Mouse (Mus musculus) kidney, adult 2 months (tissue): ENCODE measurements at regions not wholly inside any gene's neighbourhood (a gene's known extent, or its start where the extent isn't known, plus 50 kb on each side); places are given as distances from the start of the nearest gene placed in this dataset.

Experiments
- DNase-seq: peaks from one replicate; pipeline ENCODE4 v3.0.0; 2021
- H3K27ac ChIP-seq: fragments of 200-500 bp; 2 replicates; pipeline ENCODE4 v1.5.1; 2012; ENCODE audit warnings: low read depth, low read length, control low read depth, inconsistent platforms; ENCODE audit not compliant: insufficient read depth
- H3K27me3 ChIP-seq: fragments of 200-500 bp; replicated peaks from 2 replicates; pipeline ENCODE4 v1.6.1; 2012; ENCODE audit warnings: mild to moderate bottlenecking, moderate library complexity, low read length, inconsistent platforms; ENCODE audit not compliant: control insufficient read depth, insufficient read depth
- H3K36me3 ChIP-seq: fragments of 200-500 bp; 2 replicates; pipeline ENCODE4 v1.6.1; 2012; ENCODE audit warnings: mild to moderate bottlenecking, moderate library complexity, low read length, inconsistent platforms; ENCODE audit not compliant: control insufficient read depth, insufficient read depth
- H3K4me1 ChIP-seq: fragments of 200-500 bp; 2 replicates; pipeline ENCODE4 v1.6.1; 2011; ENCODE audit warnings: low read length; ENCODE audit not compliant: control insufficient read depth, insufficient read depth
- H3K4me3 ChIP-seq: fragments of 200-500 bp; 2 replicates; pipeline ENCODE4 v1.5.1; 2011; ENCODE audit warnings: mild to moderate bottlenecking, low read depth, low read length, control low read depth; ENCODE audit not compliant: insufficient read depth
- CTCF ChIP-seq: fragments of 200-500 bp; conservative IDR thresholded peaks from 2 replicates; pipeline ENCODE4 v1.5.1; 2011; ENCODE audit warnings: low read depth, mild to moderate bottlenecking, control low read depth, low read length, moderate library complexity, mixed read lengths; ENCODE audit not compliant: insufficient read depth, insufficient read length
- POLR2A ChIP-seq: fragments of 200-500 bp; IDR thresholded peaks from one replicate; pipeline ENCODE4 v1.6.1; 2011; ENCODE audit warnings: low read depth, low read length, control low read depth
- WGBS: fragments of 180-500 bp; shearing (Covaris S2); methylation state at CpG from one replicate; pipeline ENCODE4 v1.1.7; 2018; 5-methylcytosine and 5-hydroxymethylcytosine counted together

GRCm38 (mm10) chr14:36658678-36659263 is 309.8 kb downstream of the Ccser2 start:
- Histone ChIP-seq H3K4me1 (no peaks in the 10 kb centered on the region), H3K36me3 (no peaks in the 10 kb centered on the region), H3K27me3 (no peaks in the 10 kb centered on the region), H3K27ac (no peak overlapping the region), H3K4me3 (no peak overlapping the region)
- TF ChIP-seq CTCF (no peak), POLR2A (no peak)
- WGBS: 93% methylated on average over 1 of the region's 1 CpGs
- no peak for DNase-seq

DNA sequence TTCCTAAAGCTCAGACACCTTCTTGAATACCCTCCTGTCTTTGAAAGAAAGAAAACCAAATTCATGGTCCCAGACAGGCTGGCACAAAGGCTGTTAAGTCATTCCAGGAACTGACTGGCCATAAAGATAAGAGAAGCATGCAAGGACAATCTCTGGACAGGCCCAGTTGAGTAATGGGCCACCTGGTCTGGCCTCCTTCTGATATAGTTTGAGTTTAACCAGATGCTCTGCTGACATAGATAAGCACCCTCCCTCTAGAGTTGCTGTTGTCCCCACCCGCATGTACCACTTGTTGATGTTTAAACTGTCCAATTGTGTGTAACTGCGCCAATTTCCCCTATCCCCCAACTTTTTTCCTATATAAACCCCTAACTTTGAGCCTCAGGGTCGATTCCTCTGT is 310.4 kb downstream of the Ccser2 start:
- H3K27me3 ChIP-seq: no peaks in the 10 kb centered on the region
- H3K4me1 ChIP-seq: no peaks in the 10 kb centered on the region
- DNase-seq: no peak
- no peak overlapping the region for H3K4me3 ChIP-seq
- WGBS: 66% methylated on average over 3 of the region's 3 CpGs
- no peak for TF ChIP-seq POLR2A
- TF ChIP-seq CTCF: no peak
- no peaks in the 10 kb centered on the region for H3K36me3 ChIP-seq
- H3K27ac ChIP-seq: no peak overlapping the region

- no peaks in the 10 kb centered on the region for H3K27me3 ChIP-seq
- H3K27ac ChIP-seq: no peak overlapping the region
- no peak for DNase-seq
- H3K4me1 ChIP-seq: no peaks in the 10 kb centered on the region
- 43% methylated on average over 6 of the region's 6 CpGs for WGBS
- H3K4me3 ChIP-seq: no peak overlapping the region
- H3K36me3 ChIP-seq: no peaks in the 10 kb centered on the region
- TF ChIP-seq CTCF (no peak), POLR2A (no peak)
These were observed 315.5 kb downstream of the Ccser2 start for GRCm38 (mm10) chr14:36652982-36653557.

DNA sequence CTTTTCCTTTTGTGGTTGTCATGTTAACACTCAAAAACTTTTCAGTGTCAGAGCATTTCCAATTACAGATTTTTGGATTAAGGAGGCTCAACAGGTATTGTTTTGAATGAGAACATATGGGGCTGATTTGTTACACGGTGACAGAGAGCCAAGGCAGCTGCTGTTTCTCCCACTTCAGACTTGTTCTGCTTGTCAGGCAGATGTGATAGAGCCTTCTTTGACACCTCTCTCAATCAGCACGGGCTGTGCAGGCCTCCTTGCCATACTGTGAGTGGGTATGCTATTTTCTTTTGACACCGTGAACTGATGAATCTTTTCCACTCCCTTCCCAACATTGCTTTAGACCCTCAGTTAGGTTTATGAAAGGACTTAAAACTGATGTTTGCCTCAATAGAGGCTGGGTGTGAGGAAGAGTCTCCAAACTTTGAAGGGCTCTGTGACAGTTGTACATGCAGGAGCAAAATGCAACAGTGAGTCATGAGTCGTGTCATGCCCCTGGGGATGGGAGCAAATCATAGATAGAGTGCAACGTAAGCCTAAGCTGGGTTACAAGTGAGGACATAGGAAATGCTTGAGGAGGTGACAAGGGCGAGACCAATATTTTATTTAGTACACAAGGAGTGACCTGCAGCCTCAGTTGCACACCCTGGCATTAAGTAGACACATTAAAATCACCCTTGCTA is 317.4 kb downstream of the Ccser2 start:
- no peaks in the 10 kb centered on the region for H3K36me3 ChIP-seq
- H3K4me1 ChIP-seq: no peaks in the 10 kb centered on the region
- DNase-seq: no peak
- no peak overlapping the region for H3K27ac ChIP-seq
- H3K4me3 ChIP-seq: no peak overlapping the region
- TF ChIP-seq POLR2A (no peak), CTCF (no peak)
- H3K27me3 ChIP-seq: no peaks in the 10 kb centered on the region
- 55% methylated on average over 6 of the region's 6 CpGs for WGBS

GRCm38 (mm10) chr14:36646649-36647048 is 321.9 kb downstream of the Ccser2 start:
- DNase-seq: no peak
- H3K36me3 ChIP-seq: no peaks in the 10 kb centered on the region
- WGBS: 76% methylated on average over 3 of the region's 3 CpGs
- no peak overlapping the region for H3K27ac ChIP-seq
- no peaks in the 10 kb centered on the region for H3K4me1 ChIP-seq
- H3K27me3 ChIP-seq: no peaks in the 10 kb centered on the region
- H3K4me3 ChIP-seq: no peak overlapping the region
- TF ChIP-seq POLR2A: no peak
- no peak for TF ChIP-seq CTCF

DNA sequence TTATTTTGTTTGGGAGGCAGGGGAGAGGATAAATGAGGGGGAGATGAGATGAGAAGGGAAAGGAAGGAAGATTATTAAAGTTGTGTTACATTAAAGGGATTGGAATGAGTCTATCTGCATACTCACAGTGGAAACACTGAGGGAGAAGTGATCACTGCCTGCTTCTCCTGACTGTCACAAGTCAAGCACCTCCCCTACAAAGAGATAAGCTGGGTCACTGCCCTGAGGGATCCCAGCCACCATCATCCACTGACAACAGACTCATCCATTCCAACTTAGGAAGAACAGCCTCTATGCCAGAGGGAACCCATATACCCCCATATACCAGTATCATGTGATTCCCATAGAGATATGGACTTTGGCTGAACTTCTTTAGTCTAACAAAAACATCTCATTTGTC is 322.3 kb downstream of the Ccser2 start:
- DNase-seq: no peak
- Histone ChIP-seq H3K27ac (no peak overlapping the region), H3K36me3 (no peaks in the 10 kb centered on the region), H3K4me3 (no peak overlapping the region), H3K4me1 (no peaks in the 10 kb centered on the region), H3K27me3 (no peaks in the 10 kb centered on the region)
- no peak for TF ChIP-seq POLR2A
- TF ChIP-seq CTCF: no peak

GRCm38 (mm10) chr14:36624822-36625221 is 343.8 kb downstream of the Ccser2 start:
- H3K4me1 ChIP-seq: no peaks in the 10 kb centered on the region
- no peak overlapping the region for H3K27ac ChIP-seq
- TF ChIP-seq POLR2A (no peak), CTCF (no peak)
- H3K4me3 ChIP-seq: no peak overlapping the region
- H3K27me3 ChIP-seq: no peaks in the 10 kb centered on the region
- H3K36me3 ChIP-seq: no peaks in the 10 kb centered on the region
- no peak for DNase-seq
